Mouse (Mus musculus) layer of hippocampus, adult 9-11 months (tissue): ENCODE data around the gene Cavin4.
"Not testable (repeated sequence)": the region's sequence is repeated elsewhere in the genome, so short reads cannot be mapped to it uniquely, and the experiment has no call there.

Experiments
- DNase-seq: peaks from one replicate; pipeline ENCODE4 v3.0.0; 2022

Gene Cavin4

GRCm38 (mm10) chr4:48674412-48674811 is 11.1 kb downstream of the Cavin4 start:
- DNase-seq: no peak

GRCm38 (mm10) chr4:48676570-48677185 is 13.4 kb downstream of the Cavin4 start:
- DNase-seq: no peak

GRCm38 (mm10) chr4:48677276-48677675 is 14.0 kb downstream of the Cavin4 start:
- no peak for DNase-seq

GRCm38 (mm10) chr4:48677812-48678211 is 14.5 kb downstream of the Cavin4 start:
- no peak for DNase-seq

DNA sequence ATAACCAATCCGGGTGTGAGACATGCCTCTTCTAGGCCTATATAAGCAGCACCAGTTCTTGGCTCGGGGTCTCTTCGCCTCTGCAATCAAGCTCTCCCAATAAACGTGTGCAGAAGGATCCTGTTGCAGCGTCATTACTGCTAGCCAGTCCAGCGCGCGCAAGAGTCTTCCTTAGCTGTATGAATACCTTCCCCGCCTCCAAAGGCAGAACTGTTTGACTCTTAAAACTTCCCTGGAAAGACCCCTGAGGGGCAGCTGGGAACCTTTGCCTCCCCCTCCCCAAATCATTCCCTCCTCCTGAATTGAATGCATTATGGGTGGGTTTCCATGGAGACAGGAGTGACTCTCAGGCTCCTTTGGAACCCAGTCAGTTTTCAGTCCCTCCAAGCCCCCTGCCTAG is 15.5 kb downstream of the Cavin4 start:
- no peak for DNase-seq

DNA sequence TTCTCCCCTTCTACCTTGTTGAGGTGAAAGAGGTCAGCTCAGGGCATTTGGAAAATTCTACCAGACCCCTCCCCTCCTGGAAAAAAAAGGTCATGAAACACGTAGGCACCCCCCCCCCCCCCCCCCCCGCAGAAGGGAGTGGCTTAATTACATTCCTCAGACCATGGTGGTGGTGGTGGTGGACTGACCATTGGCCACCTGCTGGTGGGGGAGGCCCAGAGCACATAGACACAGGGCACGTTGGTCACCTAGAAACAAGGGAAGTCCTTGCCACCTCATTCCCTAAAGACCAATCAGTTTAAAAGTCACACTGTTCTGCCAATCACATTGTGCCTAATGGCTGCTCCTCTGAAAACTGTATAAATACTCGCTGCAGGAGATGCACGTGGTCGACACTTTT is 16.4 kb downstream of the Cavin4 start:
- DNase-seq: not testable (repeated sequence)

DNA sequence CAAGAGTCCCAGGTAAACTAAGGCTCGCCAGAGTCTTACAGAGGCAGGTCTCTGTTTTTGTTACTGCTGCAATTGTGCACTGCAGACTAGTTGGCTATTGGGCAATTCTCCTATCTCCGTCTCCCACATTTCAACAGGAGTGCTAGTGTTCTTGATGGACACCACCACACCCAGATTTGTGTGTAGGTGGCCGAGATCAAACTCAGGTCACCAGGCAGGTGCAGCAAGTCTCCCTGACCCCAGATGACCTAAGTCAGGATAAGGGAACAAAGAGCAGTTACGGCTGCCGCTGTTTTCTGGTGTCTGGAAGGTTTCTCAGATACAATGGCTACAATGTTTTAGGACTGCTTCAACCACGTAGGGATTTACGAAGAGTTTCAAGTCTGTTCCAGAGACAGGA is 16.9 kb downstream of the Cavin4 start:
- no peak for DNase-seq

DNA sequence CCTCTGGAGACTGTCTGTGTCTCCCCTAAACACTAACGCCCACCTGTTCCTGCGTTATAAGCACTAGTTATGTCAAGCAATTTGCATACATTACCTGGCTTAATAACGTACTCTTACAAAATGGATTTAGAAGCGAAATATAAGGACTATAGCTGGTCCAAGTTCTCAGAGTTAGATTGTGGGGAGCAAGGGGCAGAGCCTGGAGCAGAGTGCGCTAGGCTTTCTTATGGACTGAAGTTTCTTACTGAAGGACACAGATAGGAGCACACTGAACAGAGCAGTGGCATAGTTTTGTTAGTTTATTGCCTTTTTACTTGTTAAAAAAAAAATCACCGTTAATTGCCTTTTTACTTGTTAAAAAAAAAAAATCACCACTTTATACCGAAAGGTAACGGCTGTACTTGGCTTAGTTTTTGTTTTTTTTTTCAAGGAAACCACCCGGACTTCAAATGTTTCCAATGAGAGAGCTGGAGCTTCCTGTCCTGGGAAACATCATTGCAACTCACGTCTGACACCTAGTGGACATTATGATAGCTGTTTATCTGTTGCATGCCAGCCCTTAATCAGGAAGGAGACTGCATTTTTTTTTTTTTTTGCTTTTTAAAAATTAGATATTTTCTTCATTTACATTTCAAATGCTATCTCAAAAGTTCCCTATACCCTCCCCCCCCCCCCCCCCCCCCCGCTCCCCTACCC is 17.5 kb downstream of the Cavin4 start:
- DNase-seq: no peak

- DNase-seq: no peak
Measured at GRCm38 (mm10) chr4:48683126-48683525, 19.8 kb downstream of the Cavin4 start.

DNA sequence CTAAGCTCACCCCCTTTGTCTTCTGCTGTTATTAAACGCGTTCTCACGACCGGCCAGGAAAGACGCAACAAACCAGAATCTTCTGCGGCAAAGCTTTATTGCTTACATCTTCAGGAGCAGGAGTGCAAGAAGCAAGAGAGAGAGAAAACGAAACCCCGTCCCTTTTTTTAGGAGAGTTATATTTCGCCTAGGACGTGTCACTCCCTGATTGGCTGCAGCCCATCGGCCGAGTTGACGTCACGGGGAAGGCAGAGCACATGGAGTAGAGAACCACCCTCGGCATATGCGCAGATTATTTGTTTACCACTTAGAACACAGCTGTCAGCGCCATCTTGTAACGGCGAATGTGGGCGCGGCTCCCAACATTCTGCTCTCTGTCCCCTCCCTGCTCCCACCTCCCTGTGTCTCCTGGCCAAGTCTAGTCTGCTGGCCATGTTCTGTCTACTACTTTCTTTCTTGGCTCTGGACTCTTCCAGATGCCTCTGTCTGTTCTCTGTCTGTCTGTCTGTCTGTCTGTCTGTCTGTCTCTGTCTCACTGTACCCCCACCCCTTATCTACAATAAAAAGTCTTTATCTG is 20.4 kb downstream of the Cavin4 start:
- DNase-seq: peak; percentile 54

GRCm38 (mm10) chr4:48684593-48685187 is 21.4 kb downstream of the Cavin4 start:
- DNase-seq: no peak

- DNase-seq: no peak
Measured at GRCm38 (mm10) chr4:48688148-48688547, 24.8 kb downstream of the Cavin4 start.

DNA sequence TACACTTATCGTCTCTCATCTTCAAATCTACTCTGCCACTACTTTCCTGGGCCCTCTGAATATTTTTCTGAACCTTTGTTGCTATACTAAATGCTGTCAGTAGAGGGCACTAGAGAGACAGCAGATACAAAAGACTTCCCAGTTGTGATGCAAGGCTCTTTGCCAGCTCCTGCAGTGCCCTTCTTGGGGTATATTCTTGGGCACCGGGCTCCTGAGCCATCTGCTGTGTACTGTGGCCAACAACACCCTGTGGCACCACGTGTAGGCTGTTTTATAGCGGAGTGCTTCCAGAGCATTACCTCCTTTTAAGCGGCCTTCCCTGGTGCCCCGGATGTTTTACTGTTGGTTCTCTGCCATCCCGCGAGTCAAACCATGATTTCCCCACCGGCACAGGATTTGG is 27.3 kb downstream of the Cavin4 start:
- peak; percentile 74 for DNase-seq

- no peak for DNase-seq
Measured at GRCm38 (mm10) chr4:48691793-48692437, 28.6 kb downstream of the Cavin4 start.

GRCm38 (mm10) chr4:48692736-48693292 is 29.5 kb downstream of the Cavin4 start:
- DNase-seq: no peak

GRCm38 (mm10) chr4:48696706-48697105 is 33.4 kb downstream of the Cavin4 start:
- no peak for DNase-seq

DNA sequence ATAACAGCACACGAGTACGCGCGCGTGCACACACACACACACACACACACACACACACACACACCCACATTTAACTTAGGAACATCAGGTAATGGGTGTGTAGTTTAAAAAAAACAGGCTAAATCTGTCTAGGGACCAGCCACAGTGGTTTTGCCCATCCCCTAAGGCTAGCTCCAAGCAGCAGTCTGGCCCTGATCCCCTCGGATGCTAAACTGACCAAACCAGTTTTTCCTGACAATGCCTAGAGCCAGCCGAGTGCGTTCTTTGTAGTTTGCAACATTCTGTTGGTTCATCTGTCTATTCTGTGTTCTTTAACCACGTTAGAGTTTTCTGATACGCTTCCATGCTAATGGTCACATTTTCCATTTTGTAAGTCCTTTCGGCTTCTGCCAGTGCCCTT is 34.0 kb downstream of the Cavin4 start:
- DNase-seq: no peak

GRCm38 (mm10) chr4:48715865-48716650 is 52.7 kb downstream of the Cavin4 start:
- DNase-seq: peak; percentile 14

DNA sequence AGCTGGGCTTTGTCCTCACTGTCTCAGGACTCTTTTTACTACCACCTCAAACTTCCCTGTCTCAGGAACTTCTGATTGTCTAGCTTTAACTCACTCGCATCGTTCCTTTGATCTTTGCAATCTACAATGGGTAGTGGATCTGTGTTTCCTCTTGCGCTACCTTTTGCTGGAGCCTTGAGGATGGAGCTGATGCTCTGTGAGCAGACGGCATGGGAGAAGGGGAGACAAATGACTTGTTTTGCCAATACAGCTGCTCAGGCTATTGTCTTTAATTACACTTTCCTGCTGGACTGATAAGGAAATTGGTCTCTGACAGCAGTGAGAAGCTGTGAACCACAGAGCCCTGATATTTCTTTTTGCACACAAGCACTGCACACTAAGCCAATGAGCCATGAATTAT is 53.5 kb downstream of the Cavin4 start:
- DNase-seq: no peak
